Mouse (Mus musculus): Measurements from ENCODE around the gene Gbf1.

The Gbf1 gene

GRCm38 (mm10) chr19:46318586-46319378, 166.5 kb downstream of the Gbf1 start:
- DNase-seq, result peak; percentile 56

- DNase-seq, result peak; percentile 4
These were observed 167.9 kb downstream of the Gbf1 start for GRCm38 (mm10) chr19:46320076-46320785.

- peak; percentile 62 for DNase-seq
These were observed 169.0 kb downstream of the Gbf1 start for GRCm38 (mm10) chr19:46321101-46321943.

GRCm38 (mm10) chr19:46322144-46322995, 170.1 kb downstream of the Gbf1 start:
- DNase-seq, result peak; percentile 7

- no peak for DNase-seq
These were observed 170.8 kb downstream of the Gbf1 start for GRCm38 (mm10) chr19:46322996-46323572.

GRCm38 (mm10) chr19:46323716-46324115, 171.4 kb downstream of the Gbf1 start:
- DNase-seq, result no peak

GRCm38 (mm10) chr19:46324366-46324765, 172.1 kb downstream of the Gbf1 start:
- no peak for DNase-seq

GRCm38 (mm10) chr19:46324918-46325317, 172.6 kb downstream of the Gbf1 start:
- DNase-seq, result no peak

- no peak for DNase-seq
These were observed 173.9 kb downstream of the Gbf1 start for GRCm38 (mm10) chr19:46326019-46326755.

- peak; percentile 77 for DNase-seq
These were observed 174.5 kb downstream of the Gbf1 start, which contains the start of gene Psd for GRCm38 (mm10) chr19:46326756-46327305. Gene Psd (minus strand): TSS chr19:46327156.

GRCm38 (mm10) chr19:46327531-46328064, 175.3 kb downstream of the Gbf1 start:
- DNase-seq, result peak; percentile 11

GRCm38 (mm10) chr19:46328081-46329030, 176.0 kb downstream of the Gbf1 start, which contains the start of gene Fbxl15:
Gene Fbxl15 (plus strand): TSS chr19:46328184.
- DNase-seq, result peak; percentile 89

- DNase-seq, result no peak
These were observed 176.8 kb downstream of the Gbf1 start for GRCm38 (mm10) chr19:46329031-46329641.

GRCm38 (mm10) chr19:46329951-46330350, 177.6 kb downstream of the Gbf1 start:
- DNase-seq, result peak; percentile 65

- no peak for DNase-seq
These were observed 178.4 kb downstream of the Gbf1 start for GRCm38 (mm10) chr19:46330696-46331095.

- no peak for DNase-seq
These were observed 179.0 kb downstream of the Gbf1 start for GRCm38 (mm10) chr19:46331326-46331725.

- no peak for DNase-seq
These were observed 179.6 kb downstream of the Gbf1 start for GRCm38 (mm10) chr19:46331936-46332335.

GRCm38 (mm10) chr19:46332721-46333339, 180.5 kb downstream of the Gbf1 start:
- no peak for DNase-seq
